14 mouse cellular contexts compared by ENCODE assay signal in the genomic region with DNA sequence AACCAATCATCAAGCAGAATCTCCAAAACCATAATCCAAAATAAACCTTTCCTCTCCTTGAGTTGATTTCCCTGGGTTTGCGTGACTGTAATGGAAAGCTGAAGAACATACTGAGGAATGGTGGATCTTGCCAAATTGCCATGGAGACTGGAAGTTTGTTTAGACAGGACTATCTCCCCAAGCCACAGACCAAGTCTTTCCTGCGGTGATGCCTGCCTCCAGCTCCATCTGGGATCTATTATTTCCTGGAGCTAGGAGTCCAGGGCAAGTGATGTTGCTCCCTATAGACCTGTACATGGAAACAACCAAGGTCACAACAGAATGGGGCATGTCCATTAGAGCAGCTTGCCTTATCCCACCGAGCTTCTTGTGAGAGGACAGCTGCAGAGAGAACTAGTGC. TPM values are rescaled to one million over a fixed set of nuclear protein-coding genes. Genes with fewer than 3 reads are reported as not detected.
DNase-seq lines count a peak whose midpoint lies in the region; ATAC-seq and TF ChIP-seq lines count a peak whose summit lies in the region.
"Had no signal": no experiment of that assay in that cellular context is flagged by ENCODE, and none has a peak within 500 bp of the region (broad histone marks: within the 10 kb centered on the region; RNA-seq: fewer than 3 reads in every experiment).

No protein-coding gene starts in this region.

- WGBS in midbrain, postnatal 0 days = 66% methylated on average over 3 of the region's 3 CpGs
- WGBS in midbrain, embryonic 14.5 days = 72% methylated on average over 3 of the region's 3 CpGs
- 47% methylated on average over 3 of the region's 3 CpGs for WGBS in limb, embryonic 15.5 days

- H3K4me2 ChIP-seq in midbrain, postnatal 0 days (ENCODE audit: low read depth, low read length, poor library complexity, severe bottlenecking) = no peak overlapping the region
- no peak overlapping the region for H3K4me2 ChIP-seq in midbrain, embryonic 14.5 days (ENCODE audit: low read length)
- no peak overlapping the region for H3K4me2 ChIP-seq in limb, embryonic 15.5 days
- H3K4me2 ChIP-seq: liver, embryonic 11.5 days; stomach, embryonic 15.5 days had no signal

- no peak for ATAC-seq in midbrain, postnatal 0 days (ENCODE audit: low FRiP score)
- ATAC-seq in midbrain, embryonic 14.5 days (ENCODE audit: low FRiP score, low TSS enrichment) = no peak
- peak; percentile 58; the same call in 1 of the 2 replicates for ATAC-seq in limb, embryonic 15.5 days (ENCODE audit: insufficient number of reproducible peaks, low FRiP score, low TSS enrichment, low read depth)

- H3K4me1 ChIP-seq in midbrain, postnatal 0 days (ENCODE audit: insufficient read depth, low read length) = no peaks in the 10 kb centered on the region
- no peaks in the 10 kb centered on the region for H3K4me1 ChIP-seq in midbrain, embryonic 14.5 days (ENCODE audit: control insufficient read depth, insufficient read depth, low read length)
- peaks cover 8% of the 10 kb centered on the region for H3K4me1 ChIP-seq in limb, embryonic 15.5 days
- H3K4me1 ChIP-seq: stomach, embryonic 15.5 days had no signal

- no peak overlapping the region for H3K4me3 ChIP-seq in midbrain, postnatal 0 days (ENCODE audit: low read depth, low read length)
- H3K4me3 ChIP-seq in midbrain, embryonic 14.5 days (replicated peaks; ENCODE audit: low read depth, low read length) = no peak overlapping the region
- H3K4me3 ChIP-seq in limb, embryonic 15.5 days = no peak overlapping the region
- H3K4me3 ChIP-seq: stomach, embryonic 15.5 days had no signal

- H3K9ac ChIP-seq in midbrain, postnatal 0 days (replicated peaks; ENCODE audit: low read length, poor library complexity, severe bottlenecking) = no peak overlapping the region
- H3K9ac ChIP-seq in midbrain, embryonic 14.5 days (replicated peaks; ENCODE audit: low read length) = no peak overlapping the region
- H3K9ac ChIP-seq in limb, embryonic 15.5 days = no peak overlapping the region
- H3K9ac ChIP-seq: stomach, embryonic 15.5 days had no signal

- peak; percentile 12 to 45 for DNase-seq in frontal cortex, adult 2 months (ENCODE audit: extremely low spot score in 1 of 2, low spot score in 1 of 2)
- no peak for DNase-seq in frontal cortex, postnatal 14 days (ENCODE audit: low spot score in 2 of 2)
- DNase-seq in layer of hippocampus, adult 9-11 months = peak; percentile 29
- DNase-seq in layer of hippocampus, postnatal 25 days (ENCODE audit: extremely low spot score in 1 of 2, low spot score in 1 of 2) = no peak
- DNase-seq in midbrain, postnatal 0 days (ENCODE audit: low spot score) = peak; percentile 14
- DNase-seq in midbrain, embryonic 14.5 days = no peak
- DNase-seq in urinary bladder, adult 18-20 months (ENCODE audit: low spot score in 2 of 2) = no peak
- DNase-seq: cerebellum, postnatal 10 days; heart, postnatal 14 days; thymus, postnatal 4 days had no signal

- H3K36me3 ChIP-seq in midbrain, postnatal 0 days (ENCODE audit: insufficient read depth, low read length) = no peaks in the 10 kb centered on the region
- H3K36me3 ChIP-seq in midbrain, embryonic 14.5 days (ENCODE audit: control insufficient read depth, insufficient read depth, low read length) = no peaks in the 10 kb centered on the region
- no peaks in the 10 kb centered on the region for H3K36me3 ChIP-seq in limb, embryonic 15.5 days
- H3K36me3 ChIP-seq: stomach, embryonic 15.5 days had no signal

- H3K27me3 ChIP-seq in midbrain, postnatal 0 days (ENCODE audit: insufficient read depth, low read length) = no peaks in the 10 kb centered on the region
- H3K27me3 ChIP-seq in midbrain, embryonic 14.5 days (ENCODE audit: control insufficient read depth, insufficient read depth, low read length) = no peaks in the 10 kb centered on the region
- H3K27me3 ChIP-seq in limb, embryonic 15.5 days = no peaks in the 10 kb centered on the region
- H3K27me3 ChIP-seq: stomach, embryonic 15.5 days had no signal

- no peaks in the 10 kb centered on the region for H3K9me3 ChIP-seq in midbrain, postnatal 0 days (ENCODE audit: low read length)
- no peaks in the 10 kb centered on the region for H3K9me3 ChIP-seq in midbrain, embryonic 14.5 days (ENCODE audit: control insufficient read depth, low read length)
- no peaks in the 10 kb centered on the region for H3K9me3 ChIP-seq in limb, embryonic 15.5 days
- H3K9me3 ChIP-seq: stomach, embryonic 15.5 days had no signal

- H3K27ac ChIP-seq in midbrain, postnatal 0 days (ENCODE audit: low read depth, low read length) = no peak overlapping the region
- no peak overlapping the region for H3K27ac ChIP-seq in midbrain, embryonic 14.5 days (replicated peaks; ENCODE audit: low read depth, low read length)
- no peak overlapping the region for H3K27ac ChIP-seq in limb, embryonic 15.5 days
- H3K27ac ChIP-seq: kidney, postnatal 0 days; stomach, embryonic 15.5 days had no signal

- TF ChIP-seq CTCF in midbrain, postnatal 0 days (IDR thresholded peaks at IDR 0.05) = no peak

RNA-seq across cellular contexts. Expression of gene Cd44, which starts 15.1 kb away (rescaled TPM):
- polyA plus RNA-seq in frontal cortex, adult 2 months (2012; rRNA removed) = 1.7 and 2.0 TPM in 2 replicates
- 1 to 10 TPM; 3.7 to 4.0 TPM for total RNA-seq in layer of hippocampus, postnatal 25 days (2021)
- total RNA-seq in midbrain, postnatal 0 days (2014; rRNA removed) = 5.4 and 6.2 TPM in 2 replicates
- polyA plus RNA-seq in midbrain, postnatal 0 days (2015; fragmentation: Nextera tagmentation; extraction: Ambion mirVana) = 2.9 and 3.4 TPM in 2 replicates
- polyA plus RNA-seq in midbrain, embryonic 14.5 days (2014; fragmentation: Nextera tagmentation; extraction: Ambion mirVana) = 2.3 and 3.1 TPM in 2 replicates
- 50.2 and 63.0 TPM in 2 replicates for polyA plus RNA-seq in limb, embryonic 15.5 days (2015; fragmentation: Nextera tagmentation; extraction: Ambion mirVana)

Comparison
In these comparisons a context has a peak if more than half of its experiments do, and no peak if none do; other contexts are left out.
1. DNase-seq: peak in frontal cortex, adult 2 months (2 of 2), layer of hippocampus, adult 9-11 months (single experiment) and midbrain, postnatal 0 days (single experiment); none in frontal cortex, postnatal 14 days (0 of 2), layer of hippocampus, postnatal 25 days (0 of 2), midbrain, embryonic 14.5 days (single experiment) and urinary bladder, adult 18-20 months (0 of 2).
2. RNA of gene Cd44, which starts 15.1 kb away (polyA plus RNA-seq): 50.2 to 63.0 TPM in limb, embryonic 15.5 days; 2.9 to 3.4 TPM in midbrain, postnatal 0 days, 2.3 to 3.1 TPM in midbrain, embryonic 14.5 days and 1.7 to 2.0 TPM in frontal cortex, adult 2 months; every median in the first group is over 10 times any median in the second.